Mouse (Mus musculus) CD8-positive naive resting alpha-beta T cell, adult 2 months (primary cell): ENCODE data around the gene Slc4a4.
"Not testable (repeated sequence)": the region's sequence is repeated elsewhere in the genome, so short reads cannot be mapped to it uniquely, and the experiment has no call there.

ENCODE experiments used
- DNase-seq, 2 experiments: peaks; one replicate each; pipeline ENCODE4 v3.0.0; 2022; ENCODE audit warnings: low read depth in 2 of 2, low spot score in 2 of 2

Slc4a4 gene

DNA sequence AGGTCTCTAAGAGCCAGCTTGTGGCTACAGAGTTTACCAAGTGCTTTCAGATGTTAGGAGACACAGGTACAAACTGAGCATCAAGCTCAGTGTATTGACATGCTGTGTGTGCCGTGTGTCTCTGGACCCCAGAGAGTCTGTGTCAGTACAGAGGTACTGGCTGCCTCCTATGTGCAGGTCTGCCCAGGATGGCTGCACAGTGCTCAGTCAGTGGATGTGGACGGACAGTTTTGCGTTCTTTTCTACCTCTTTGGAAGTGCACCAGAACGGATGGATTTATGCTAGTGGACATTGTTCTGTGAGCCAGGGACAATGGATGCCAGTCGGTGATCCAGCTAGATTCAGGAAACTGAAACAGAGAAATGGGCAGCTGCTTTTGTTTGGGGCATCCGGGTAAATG, 72.8 kb downstream of the Slc4a4 start:
- DNase-seq: no peak

DNA sequence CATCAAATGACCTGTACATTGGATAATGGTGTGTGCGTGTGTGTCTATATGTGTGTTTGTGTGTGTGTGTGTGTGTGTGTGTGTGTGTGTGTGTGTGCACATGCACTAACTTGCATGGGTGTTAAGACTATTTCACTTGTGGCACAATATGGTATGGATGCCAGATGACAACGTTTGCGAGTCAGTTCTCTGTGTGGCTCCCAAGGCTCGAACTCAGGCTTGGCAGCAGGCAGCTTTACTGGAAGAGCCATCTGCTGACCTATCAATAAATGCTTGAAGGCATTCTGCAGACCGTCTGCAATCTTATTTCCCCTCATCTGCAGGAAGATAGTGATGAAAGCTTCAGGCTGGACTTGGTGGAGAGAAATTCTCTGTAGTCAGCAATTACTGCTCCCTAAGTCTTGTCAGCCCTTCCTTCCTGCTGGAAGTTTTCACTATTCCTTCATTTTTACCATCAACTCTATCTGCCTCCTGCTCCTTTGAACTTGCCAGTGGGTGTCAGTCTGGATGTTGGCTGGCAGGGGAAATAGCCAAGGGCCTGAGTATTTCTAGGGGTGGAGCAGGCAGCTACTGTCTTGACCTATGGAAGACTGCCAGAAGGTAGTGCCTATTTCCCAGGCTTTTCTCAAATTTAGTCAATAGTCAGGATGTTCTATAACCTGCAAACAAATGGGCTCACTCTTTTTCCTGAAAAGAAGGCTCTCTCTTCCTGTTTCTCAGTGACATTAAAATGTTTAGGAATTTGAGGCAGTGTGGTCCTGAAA, 73.9 kb downstream of the Slc4a4 start:
- no peak for DNase-seq

DNA sequence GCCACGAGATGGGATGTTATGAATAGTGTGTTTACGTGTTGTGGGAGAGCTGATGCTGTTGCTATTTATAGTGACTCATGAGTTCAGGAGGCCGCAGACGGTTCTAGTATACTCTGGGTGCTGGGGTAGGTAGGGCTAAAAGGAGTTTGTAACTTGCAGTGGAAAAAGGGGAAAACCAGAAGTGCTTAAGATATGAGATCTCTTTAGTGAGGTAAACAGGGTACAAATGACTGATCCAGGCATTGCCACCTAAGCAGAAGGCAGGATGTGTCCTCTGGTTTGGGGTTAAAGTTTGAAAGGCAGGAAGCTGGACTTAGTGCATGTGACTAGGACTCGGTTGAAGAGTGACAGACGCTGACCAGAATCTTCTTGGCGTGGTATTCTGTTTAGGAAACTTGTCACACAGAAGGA, 74.7 kb downstream of the Slc4a4 start:
- no peak for DNase-seq

DNA sequence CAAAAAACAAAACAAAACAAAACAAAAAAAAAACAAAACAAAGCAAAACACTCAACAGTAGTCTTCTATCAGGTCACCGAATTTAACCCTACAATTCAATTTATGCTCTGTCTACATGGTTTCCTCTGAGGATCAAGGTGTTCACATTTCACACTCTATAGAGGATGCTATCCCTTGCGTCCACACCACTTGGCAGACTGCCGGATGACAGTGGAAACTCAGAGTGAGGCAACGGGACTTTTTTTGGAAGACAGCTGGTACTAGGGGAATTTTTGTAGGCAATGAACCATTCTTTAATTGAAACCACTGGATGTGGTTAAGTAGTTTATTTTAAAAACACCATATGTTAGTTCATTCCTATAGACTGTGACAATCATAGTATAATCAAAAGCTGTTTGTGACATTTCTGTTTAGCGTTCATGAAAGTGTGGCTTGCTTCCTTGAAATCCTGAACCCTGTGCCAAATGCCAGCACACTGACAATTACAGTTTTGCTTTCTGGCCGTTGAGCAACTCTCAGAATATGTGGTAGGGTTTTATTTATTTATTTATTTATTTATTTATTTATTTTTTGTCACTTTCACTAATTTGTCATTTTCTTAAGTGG, 78.2 kb downstream of the Slc4a4 start:
- DNase-seq: no peak

DNA sequence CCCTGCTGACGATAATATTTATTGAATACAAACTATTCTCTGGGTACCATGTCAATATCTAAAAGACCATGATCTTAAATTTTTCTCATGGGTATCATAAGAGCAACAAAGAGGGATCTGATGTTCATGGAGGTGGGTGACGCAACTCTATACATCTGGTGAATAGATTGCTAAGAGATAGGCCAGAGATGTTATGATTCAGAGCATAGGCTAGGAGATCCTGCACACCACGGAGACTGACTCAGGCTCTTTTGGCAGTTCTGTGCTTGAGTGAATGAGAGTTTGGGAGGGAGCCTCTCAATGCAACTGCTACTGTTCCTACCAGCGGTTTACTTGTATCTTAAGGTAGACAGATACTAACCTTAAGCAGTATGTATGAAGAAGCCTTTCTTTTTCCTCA, 79.9 kb downstream of the Slc4a4 start:
- no peak for DNase-seq

DNA sequence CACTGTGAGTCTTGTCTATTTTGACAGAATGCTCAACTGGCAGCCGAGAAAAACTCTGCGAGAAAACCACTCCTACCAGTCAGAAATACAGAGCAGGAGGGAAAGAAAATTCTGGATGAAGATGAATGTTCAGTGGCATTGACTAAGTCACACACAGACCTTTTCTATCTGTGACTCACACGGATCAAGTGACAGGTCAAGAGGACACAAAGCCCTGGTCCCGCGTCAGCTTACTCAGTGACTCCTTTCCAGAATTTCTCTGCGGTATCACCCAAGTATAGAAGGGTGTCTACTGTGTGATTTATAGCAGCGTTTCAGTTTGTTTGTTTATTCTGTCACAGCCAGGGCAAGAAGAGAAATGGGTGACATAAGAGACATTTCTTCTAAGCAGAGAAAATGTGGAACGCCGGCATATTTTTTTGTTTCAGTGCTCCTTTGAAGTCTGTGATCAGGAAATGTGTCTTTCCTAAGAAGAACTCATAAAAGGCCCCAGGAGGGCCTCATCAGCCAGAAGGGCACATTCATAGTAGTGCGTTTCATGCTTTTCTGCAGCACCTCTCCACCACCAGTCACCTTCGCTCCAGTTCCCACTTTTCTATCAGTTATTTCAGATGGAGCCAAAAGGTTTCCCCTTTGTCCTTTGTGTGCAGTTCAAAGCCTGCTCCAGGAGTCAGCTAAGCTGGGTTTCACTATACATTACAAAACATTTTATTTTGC, 82.5 kb downstream of the Slc4a4 start:
- DNase-seq: no peak

DNA sequence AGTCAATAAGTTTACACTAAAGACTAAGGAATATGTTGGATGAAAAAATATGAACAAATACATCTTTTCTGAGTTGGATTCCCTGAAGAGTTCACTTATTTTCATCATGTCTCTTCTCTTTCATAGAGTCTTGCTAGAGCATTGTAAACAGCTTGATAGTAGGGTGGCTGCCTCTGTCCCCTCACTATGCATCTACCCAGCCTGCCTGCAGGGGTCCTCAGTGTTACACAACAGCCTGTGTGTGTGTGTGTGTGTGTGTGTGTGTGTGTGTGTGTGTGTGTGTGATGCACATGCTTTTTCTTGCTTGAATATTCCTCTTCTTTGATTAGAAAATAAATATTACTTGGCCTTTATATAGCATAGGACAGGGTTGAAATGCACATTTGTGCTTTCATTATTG, 84.9 kb downstream of the Slc4a4 start:
- peak in 1 of 2 experiments; percentile 4 for DNase-seq

DNA sequence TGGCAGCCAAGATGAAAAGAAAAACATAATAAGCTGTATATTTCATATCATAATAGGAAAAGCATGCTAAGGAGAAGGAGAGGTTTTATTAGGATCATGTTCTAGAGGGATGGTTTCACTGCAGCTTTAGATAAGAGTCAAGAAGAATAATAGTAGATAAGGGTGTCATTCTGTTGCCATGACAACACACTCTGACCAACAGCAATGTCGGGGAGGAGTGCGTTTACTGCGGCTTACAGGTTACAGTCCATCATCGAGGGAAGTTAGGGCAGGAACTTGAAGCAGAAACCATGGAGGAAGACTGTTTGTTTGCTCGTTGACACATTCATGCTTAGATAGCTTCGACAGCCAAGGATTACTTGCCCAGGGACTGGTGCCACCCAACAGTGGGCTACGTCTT, 85.7 kb downstream of the Slc4a4 start:
- DNase-seq: no peak

DNA sequence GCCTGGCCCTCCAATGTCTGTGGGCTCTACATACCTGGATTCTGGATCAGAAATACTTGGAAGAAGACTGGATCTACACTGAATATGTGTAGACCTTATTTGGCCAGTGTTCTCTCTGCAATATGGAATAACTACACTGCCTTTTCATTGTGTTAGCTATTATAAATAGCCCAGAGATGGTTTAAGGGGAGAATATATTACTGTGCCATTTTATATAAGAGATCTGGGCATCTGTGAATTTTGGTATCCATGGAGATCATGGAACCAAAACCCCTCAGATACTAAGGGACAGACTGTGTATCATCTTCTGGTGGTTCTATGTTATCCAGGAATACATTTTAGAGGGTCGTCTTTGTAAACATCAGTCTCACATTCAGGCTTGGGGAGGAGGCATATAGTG, 86.5 kb downstream of the Slc4a4 start:
- no peak for DNase-seq

DNA sequence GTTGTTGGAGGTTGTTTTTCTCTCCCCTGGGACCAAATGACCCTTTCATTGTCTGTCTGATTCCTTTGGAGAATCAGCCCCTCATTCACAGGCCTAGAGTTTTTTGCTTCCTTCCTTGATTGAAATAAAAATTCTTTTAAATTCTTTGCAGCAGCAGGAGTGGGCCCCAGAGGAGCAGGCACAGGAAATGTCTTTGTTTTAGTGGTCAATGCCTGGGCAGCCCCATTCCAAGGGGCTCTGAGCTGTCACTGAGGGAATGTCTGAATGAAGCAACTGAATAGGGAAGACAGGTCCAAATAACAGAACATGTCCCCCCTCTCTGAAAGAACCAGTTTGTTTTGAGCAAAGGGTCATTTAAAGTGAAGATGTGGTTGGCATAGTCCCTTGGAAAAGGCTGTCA, 89.1 kb downstream of the Slc4a4 start:
- no peak for DNase-seq

DNA sequence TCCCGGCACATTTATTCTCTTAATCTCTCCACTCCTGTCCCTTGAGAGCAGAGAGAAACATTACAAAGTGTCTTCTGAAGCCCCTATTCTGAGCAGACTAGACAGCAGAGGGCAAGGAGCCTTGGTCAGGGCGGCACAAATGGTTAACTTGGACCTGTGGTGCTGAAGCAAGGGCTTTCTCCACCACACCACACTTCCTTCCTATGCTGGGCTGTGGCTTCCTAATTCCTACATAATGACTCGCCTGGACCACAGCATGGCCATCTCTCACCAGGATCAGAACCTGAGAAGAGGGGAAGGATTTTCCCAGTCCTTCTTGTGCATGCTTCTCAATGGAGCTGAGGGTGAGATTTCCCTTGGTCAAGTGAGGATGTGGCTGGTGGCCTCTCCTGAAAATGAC, 89.8 kb downstream of the Slc4a4 start:
- no peak for DNase-seq

DNA sequence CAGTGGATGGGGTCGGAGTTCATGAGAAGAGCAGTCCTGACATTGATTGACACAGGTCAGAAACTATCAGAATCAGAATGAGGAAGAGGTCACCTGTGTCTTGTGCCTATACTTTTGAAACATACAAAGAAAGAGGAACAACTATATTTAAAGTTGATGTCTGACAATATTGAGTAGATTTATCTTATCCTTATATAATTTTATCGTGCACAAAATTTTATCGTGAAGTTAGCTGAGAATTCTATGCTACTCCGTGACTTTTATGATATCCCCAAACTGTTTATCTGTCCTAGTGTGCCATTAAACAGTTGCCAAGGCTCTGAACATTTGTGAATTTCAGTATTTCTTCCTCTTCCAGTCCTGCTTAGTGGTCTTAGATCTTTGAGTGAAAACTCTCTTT, 94.1 kb downstream of the Slc4a4 start:
- DNase-seq: no peak

DNA sequence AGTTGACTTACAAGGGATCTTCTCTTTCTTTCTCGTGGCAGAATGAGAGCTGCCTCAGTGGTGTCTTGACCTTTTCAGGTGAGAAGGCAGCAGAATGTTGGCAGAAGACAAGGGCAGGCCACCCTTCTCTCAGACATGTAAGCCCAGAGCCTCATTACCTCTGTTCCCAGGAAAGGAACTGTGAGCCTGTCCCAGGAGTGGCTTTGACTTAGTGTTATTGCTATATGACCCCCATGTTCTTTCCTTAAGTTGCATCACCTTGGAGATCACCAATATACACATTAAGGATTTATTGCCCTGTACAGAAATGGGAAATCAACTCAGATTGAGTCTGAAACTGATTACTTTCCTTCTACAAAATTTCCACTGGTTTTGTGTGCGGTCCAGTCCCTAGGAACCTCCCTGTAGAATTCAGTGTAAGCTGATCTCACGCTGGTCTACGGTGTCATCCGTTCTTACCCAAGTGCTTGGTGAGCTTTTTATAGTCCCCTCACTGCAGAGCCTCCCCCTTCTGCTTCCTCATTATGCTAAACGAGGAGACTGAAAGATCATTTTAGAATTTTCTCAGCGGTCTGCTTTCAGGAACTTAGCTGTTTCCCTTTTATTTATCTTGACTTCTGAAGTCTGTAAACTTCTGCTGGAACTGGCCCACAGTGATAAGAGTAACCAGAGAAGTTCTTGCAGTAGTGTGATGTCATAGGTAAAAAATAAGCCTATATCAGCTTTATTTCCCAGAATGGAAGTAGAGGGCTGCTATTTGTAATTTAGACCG, 94.8 kb downstream of the Slc4a4 start:
- DNase-seq: no peak

DNA sequence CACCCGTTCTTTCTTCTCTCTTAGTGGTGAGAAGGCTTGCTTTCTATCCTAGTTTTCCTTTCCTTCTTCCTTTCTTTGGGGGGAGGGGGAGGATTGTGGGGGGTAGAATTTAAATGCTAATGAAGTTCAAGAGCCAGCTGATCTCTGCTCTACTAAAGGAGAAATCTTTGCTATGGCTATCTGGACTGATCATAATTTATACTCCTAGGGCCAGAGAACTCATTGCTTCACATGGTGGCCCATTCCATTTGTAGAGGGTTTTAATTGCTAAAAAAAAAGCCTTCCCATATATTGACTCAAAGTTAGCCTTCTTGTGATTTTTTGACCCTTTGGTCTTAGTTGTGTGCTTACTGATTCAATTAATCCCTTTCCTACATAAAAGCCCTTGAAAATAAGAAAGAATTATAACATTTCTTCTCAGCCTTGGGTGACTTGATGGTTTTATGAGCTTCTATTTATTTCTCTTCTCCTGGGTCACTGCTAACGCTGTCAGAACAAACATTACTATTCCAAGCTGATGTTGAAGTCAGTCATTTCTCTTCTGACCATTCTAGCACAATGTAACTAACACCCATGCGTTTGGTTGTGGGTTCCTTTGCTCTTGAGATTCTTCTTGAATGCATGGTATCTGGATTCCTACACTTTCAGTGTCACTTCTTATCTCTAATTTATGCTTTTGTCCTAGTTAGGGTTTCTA, 95.6 kb downstream of the Slc4a4 start:
- no peak for DNase-seq

DNA sequence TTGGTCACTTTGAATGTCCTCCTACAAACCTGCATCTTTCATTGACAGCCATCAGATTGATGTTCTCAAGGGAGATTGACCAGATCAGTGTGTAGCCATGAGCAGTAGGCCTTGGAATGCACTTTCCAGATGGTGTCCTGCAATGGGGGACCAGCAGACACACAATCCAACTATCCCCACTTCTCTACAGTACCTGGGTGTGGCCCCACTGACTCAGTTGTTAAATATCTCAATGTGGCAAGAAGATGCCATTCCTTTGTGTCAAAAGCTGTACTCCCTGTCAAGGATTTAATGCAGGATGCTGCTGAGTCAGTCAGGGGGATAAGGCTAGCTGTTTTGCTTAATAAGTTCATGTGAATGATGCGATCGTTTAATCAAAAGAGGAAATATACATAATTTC, 96.6 kb downstream of the Slc4a4 start:
- DNase-seq: no peak

DNA sequence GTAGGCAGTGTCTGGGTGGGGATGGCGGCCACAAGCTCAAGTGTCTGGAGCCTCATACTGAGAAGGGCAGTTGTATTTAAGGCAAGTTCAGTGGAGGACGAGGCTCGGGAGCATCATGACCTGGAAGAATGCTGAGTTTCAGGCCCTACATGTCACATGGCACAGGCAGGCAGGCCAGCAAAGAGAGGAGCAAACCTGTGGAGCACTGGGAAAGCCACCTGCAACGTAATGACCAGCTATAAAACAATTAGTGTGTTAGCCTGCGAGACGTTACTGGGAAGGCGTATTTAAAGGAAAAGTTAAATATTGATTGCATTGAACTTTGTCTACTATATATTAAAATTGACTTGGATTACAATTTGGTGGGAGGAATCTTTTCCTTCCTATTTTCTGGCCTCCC, 97.0 kb downstream of the Slc4a4 start:
- DNase-seq: no peak

DNA sequence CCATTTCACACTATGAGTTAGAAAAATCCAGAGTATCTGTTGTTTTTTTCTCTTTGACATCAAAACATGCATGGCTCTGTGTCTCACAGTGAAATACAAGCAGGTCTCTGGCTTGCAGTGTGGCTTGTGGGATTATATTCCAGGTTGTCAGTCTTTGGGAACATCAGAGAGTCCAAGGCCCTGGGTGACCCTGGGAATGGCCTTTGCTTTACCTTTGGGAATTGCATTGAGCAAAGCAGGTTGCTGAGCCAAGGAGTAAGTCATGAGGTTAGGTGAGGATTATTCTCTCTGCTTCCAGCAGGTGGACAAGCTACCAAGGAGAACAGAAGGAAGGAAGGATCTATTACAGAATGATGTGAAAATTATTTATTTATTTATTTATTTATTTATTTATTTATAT, 102.4 kb downstream of the Slc4a4 start:
- DNase-seq: no peak

DNA sequence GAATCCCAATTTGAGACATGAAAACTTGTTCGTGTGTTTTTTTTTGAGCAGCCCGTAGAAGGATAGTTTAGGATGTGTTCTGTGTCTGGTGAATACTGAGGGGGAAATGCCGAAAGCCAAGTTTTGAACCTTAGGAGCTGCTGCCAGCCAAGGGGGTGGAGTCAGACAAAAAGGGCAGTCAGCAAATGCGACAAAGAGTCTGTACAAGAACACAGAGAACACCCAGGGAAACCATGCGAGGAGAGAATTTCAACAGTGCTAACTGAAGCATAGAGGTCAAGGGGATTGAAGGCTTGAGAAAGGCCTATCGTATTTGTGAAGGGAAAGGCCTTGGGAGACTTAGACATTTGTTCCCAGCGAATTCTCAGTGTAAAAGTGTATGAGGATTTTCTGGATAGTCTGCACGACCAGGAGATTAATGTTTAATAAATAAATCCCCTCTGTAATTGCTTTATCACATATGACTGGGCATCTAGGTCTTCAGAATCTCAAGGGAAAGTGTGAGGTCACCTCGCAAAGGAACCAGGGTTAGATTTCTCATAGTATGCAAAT, 103.7 kb downstream of the Slc4a4 start:
- no peak for DNase-seq

DNA sequence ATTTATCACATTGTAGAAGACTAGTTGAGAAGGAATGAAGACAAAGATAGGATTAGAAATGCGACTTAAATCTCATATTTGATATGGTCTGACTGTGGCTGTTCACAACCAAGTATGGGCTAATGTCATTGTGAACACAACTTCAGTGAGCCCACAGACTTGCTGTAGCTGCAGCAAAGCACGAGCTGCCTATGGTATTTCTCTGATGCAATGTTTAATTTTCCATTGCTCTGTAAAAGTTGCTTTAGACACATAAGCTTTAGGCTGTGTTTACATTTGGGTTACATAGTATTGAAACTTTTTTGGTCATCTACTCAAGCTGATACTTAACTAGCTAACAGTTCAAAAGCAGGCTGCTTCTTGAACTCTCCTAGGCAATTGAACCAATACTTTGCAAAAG, 104.7 kb downstream of the Slc4a4 start:
- not testable (repeated sequence) for DNase-seq

DNA sequence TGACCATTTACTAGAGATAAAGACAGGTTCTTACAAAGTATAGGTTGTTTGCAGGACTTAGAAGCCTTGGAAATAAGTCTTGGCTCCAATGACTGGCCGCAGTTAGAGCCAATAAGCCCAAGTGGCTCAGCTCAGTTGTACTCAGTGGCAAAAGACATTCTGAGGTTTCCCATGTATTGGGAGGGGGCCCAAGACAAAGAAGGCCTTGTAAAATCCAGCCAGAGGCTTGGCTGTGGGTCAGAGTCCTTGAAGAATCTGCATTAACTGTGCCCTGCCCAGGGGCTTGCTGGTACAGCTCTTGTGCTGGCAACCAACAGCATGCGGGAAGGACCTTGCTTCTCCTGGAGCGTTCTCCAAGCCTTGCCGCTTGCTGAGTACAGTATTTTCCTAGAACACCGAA, 107.9 kb downstream of the Slc4a4 start:
- DNase-seq: no peak

DNA sequence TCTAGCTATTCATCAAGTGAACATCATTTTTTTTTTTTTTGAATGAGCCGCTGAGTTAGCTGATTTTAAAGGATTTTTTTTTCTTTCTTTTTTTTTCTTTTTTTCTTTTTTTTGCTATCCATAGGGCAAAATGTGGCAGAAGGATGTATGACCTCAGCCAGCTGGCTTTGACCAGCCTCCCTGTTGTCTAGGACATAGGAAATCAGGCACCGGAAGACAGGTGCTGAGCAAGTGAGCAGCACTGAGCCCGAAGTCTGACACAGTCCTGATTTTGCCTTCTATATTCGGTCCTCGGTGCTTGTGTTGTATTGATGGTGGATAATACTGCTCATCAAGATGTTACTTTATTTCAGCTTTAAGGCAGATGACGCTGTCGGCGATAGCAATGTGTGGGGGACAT, 109.6 kb downstream of the Slc4a4 start:
- DNase-seq: no peak
